Mouse (Mus musculus) megakaryocyte-erythroid progenitor cell, adult 5 weeks (primary cell): ENCODE data around the gene Ing4. TPM values are rescaled to one million over a fixed set of nuclear protein-coding genes. Genes with fewer than 3 reads are reported as not detected.

ENCODE experiments used
- polyA plus RNA-seq: library from polyadenylated mRNA; stranded (reverse); fragments of >175 nt; gene quantifications from 2 replicates; pipeline ENCODE4 v1.2.3, GENCODE M21; 2012

Gene Ing4
- 15.9 and 19.1 TPM in 2 replicates for polyA plus RNA-seq

DNA sequence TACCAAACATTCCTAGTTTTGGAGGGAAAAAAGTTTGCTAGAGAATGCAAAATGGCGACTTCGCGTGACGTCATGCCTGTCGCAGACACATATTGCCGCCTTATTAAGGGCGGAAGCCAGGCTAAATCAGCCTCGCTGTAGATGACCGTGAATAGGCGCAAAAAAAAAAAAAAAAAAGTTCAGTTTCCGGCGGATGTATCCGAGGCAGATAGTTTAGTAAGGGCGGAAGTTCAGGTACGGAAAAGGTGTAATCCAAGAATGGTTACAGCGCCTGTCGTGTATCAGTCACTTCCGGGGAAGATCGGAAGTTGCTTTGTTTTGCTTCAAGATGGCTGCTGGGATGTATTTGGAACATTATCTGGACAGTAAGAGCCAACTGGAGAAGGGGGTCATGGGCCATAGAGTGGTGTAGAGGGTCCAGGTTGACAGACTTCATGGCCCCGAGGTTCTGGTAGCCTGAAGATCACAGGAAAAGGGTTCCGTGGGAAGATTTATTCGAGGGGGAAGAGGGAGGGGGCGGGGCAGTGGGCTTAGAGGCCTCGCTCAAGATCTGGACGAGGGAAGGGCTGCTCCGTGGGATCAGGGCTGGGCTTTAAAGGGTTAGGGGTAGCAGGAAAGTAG is at the start of gene Ing4:
Ing4 (plus strand) TSS at position 228 of the 621 bp plus-strand sequence.

DNA sequence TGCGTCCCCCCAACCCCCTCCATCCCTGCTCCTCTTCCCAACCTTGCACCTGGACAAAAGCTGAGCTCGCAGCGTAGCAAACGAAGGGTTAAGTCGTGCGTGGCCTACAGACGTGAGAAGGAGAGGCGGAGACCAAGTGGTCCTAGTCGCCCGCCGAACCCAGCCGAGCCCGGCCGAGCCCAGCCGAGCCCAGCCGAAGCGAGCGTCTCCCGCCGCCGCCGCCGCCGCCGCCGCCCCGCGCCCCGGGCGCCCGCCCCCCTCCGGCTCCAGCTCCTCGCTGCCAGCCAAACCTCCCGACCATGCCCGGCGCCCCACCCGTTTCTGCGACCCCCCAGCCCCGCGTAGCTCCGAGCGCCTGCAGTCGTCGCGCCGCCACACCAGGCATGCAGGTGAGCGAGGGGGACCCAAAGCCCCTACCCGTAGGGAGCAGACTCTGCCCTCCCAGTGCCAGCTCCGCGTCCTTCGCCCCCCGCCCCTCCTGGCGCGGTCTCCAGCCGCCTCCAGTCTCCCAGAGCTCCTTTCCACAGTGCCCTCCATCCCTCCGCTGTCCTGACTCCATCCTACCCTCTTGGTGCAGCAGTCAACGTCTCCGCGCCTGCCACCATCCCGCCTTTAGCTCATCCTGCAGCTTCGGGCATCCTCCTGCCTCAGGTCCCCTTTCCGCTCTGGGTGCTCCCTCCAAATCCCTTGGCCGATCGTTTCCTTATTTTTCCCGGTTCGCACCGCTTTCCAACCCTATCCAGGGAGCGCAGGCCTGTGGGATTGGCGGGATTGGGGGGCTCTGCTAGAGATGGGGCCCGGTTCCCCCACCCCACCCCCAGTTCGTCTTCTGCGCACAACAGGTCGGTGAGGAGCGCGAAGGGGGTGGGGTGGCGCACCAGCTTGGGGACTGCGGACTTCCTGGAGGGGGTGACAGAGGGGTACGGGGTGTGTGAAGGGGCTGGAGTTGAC is 42.7 kb upstream of the Ing4 start, which contains the start of gene Pianp:
Pianp (plus strand) TSS at position 144 of the 951 bp plus-strand sequence.

DNA sequence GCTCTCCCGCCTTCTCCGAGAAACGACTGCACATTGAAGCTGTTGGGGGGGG is 30.6 kb upstream of the Ing4 start, which contains the start of gene Zfp384:
Zfp384 (plus strand) TSS at position 17 of the 52 bp plus-strand sequence.

DNA sequence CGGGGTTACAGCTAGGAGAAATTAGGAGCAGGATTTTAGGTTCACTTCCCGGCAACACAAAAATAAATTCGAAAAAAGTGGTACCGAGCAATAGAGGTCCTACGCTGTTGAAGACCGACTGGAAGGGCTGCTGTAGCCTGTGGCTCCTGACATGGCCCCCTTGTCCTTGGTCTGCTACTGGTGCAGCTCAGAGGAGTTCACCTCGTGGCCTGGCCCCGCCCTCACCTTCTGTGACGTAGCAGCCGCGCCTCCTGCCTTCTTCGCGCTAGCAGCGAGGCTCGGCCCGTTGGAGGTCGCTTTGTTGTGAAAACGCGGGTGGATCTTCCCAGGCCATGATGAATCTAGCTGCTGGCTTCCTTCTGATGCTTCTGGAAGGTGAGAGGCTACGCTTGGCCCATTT is 10.1 kb downstream of the Ing4 start, which contains the start of gene Acrbp:
Acrbp (plus strand) TSS at position 12 of the 400 bp plus-strand sequence.

DNA sequence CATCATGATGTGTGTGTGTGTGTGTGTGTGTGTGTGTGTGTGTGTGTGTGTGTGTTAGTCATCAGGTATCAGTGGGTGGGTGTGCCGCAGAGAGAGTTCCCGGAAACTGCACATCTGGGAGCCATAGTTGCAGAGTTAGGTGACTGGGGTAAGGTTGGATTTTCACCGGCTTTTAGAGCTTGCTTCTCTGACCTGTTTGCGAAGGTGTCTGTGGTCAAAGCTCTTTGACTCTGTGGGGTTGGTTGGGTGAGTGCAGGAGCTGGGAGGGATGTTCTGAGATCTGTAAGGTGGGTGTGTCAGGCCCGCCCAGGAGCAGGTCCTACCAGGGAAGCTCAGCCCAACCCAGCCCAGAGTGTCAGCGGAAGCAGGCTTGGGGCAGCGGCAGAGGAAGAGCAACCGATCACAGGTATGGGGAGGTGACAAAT is 28.0 kb downstream of the Ing4 start, which contains the start of gene Lpar5:
Lpar5 (plus strand) TSS at position 350 of the 425 bp plus-strand sequence.

DNA sequence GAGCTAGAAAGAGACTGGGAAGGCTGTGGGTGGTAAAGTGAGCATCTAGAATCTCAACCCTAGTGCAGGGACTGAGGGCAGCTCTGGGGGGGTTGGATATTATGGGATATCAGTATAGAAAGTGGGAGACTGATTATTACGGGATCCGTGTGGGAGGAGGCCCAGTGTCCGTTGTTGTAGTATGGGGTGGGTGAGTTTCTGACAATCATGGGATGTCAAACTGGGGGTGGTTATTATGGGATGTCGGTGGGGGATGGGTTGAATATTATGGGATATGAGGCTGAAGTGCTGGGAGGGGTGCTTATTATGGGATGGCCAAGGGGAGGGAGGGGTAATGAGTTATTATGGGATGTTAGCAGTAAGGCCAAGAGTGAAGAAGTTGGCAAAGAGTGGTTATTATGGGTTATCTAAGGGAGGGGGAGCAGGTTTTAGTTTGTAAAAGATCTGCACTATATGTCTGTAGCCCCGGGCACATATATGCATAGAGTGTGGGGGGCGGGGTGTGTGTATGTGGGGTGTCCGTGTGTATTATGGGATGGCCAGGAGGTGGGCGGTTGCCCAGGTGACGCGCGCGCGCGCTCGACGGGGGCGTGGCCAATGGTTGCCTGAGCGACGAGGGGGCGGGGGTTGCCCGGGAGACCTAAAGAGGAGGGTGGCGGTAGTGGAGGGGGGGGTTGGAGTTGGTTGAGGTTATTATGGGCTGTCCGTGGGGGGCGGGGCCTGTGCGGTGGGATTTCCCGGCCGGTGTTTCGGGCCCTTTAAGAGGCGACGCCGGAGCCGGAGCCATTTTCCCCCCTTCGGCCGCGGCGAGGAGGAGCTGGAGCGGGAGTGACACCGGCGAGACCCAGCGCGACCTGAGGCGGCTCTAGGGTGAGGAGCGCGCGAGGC is 56.1 kb downstream of the Ing4 start, which contains the start of gene Chd4:
Chd4 (plus strand) TSS at position 591 of the 888 bp plus-strand sequence.

Other genes starting within 250 kb of the Ing4 start
- gene Spsb2, start 231.1 kb upstream of the Ing4 start, polyA plus RNA-seq: 10.0 and 16.9 TPM in 2 replicates
- gene Tpi1, start 225.5 kb upstream of the Ing4 start, polyA plus RNA-seq: 195 and 233 TPM in 2 replicates
- gene Usp5, start 210.3 kb upstream of the Ing4 start, polyA plus RNA-seq: 83.8 and 84.6 TPM in 2 replicates
- gene Cdca3, start 210.2 kb upstream of the Ing4 start, polyA plus RNA-seq: 43.2 and 59.7 TPM in 2 replicates
- 0.22 TPM in 1 of 2 replicates, not detected in the other for gene Gnb3, start 199.5 kb upstream of the Ing4 start, polyA plus RNA-seq
- gene P3h3, start 182.0 kb upstream of the Ing4 start, polyA plus RNA-seq: 8.2 and 16.7 TPM in 2 replicates
- 0.09 and 0.18 TPM in 2 replicates for gene Gpr162, start 175.8 kb upstream of the Ing4 start, polyA plus RNA-seq
- gene Cd4, start 151.5 kb upstream of the Ing4 start, polyA plus RNA-seq: 0.43 and 0.93 TPM in 2 replicates
- gene Lag3, start 128.1 kb upstream of the Ing4 start, polyA plus RNA-seq: 5.7 and 9.5 TPM in 2 replicates
- 278 and 322 TPM in 2 replicates for gene Ptms, start 119.7 kb upstream of the Ing4 start, polyA plus RNA-seq
- gene Mlf2, start 108.4 kb upstream of the Ing4 start, polyA plus RNA-seq: 177 and 232 TPM in 2 replicates
- 50.6 and 53.4 TPM in 2 replicates for gene Cops7a, start 74.2 kb upstream of the Ing4 start, polyA plus RNA-seq
- 0.24 and 1.00 TPM in 2 replicates for gene Pianp, start 43.1 kb upstream of the Ing4 start, polyA plus RNA-seq
- 74.6 and 80.3 TPM in 2 replicates for gene Zfp384, start 30.6 kb upstream of the Ing4 start, polyA plus RNA-seq
- 12.2 and 12.7 TPM in 2 replicates for gene Acrbp, start 9.9 kb downstream of the Ing4 start, polyA plus RNA-seq
- gene Lpar5, start 28.2 kb downstream of the Ing4 start, polyA plus RNA-seq: 1.8 and 5.1 TPM in 2 replicates
- 149 and 226 TPM in 2 replicates for gene Chd4, start 56.2 kb downstream of the Ing4 start, polyA plus RNA-seq
- 47.6 and 60.9 TPM in 2 replicates for gene Nop2, start 92.1 kb downstream of the Ing4 start, polyA plus RNA-seq
- gene Iffo1, start 105.5 kb downstream of the Ing4 start, polyA plus RNA-seq: 48.0 and 55.0 TPM in 2 replicates
- gene Gapdh, start 126.7 kb downstream of the Ing4 start, polyA plus RNA-seq: 9,186 and 10,401 TPM in 2 replicates
- gene Ncapd2, start 151.9 kb downstream of the Ing4 start, polyA plus RNA-seq: 249 and 284 TPM in 2 replicates
- 89.5 and 130 TPM in 2 replicates for gene Mrpl51, start 152.0 kb downstream of the Ing4 start, polyA plus RNA-seq
- gene Vamp1, start 175.8 kb downstream of the Ing4 start, polyA plus RNA-seq: 3.3 and 4.6 TPM in 2 replicates
- gene Tapbpl, start 192.1 kb downstream of the Ing4 start, polyA plus RNA-seq: 24.6 and 24.9 TPM in 2 replicates
- gene Cd27, start 197.2 kb downstream of the Ing4 start, polyA plus RNA-seq: 41.2 and 57.0 TPM in 2 replicates
- gene Tuba3a, start 246.3 kb downstream of the Ing4 start, polyA plus RNA-seq: not detected in 2 replicates